Mouse (Mus musculus) limb, embryonic 14.5 days (tissue): Measurements from ENCODE around the gene Rrp15. TPM values are rescaled to one million over a fixed set of nuclear protein-coding genes. Genes with fewer than 3 reads are reported as not detected.
A peak's percentile ranks its signal among the peaks of the same experiment; 100 is the strongest.

ENCODE experiments used
- ATAC-seq: fragments of 200-750 bp; cut with Nextera tagmentation; 2 replicates; pipeline ENCODE4 v1.8.0; 2017; ENCODE audit warnings: low read depth, moderate number of reproducible peaks, moderate TSS enrichment; ENCODE audit not compliant: low FRiP score
- DNase-seq: peaks from one replicate; pipeline ENCODE4 v3.0.0-alpha.2; 2015; ENCODE audit warnings: low spot score
- H3K27ac ChIP-seq: fragments of 300-500 bp; sonication (generic); replicated peaks from 2 replicates; pipeline ENCODE4 v1.5.1; 2014; ENCODE audit warnings: low read depth, mild to moderate bottlenecking, low read length, moderate library complexity, mixed read lengths
- H3K27me3 ChIP-seq: fragments of 300-500 bp; sonication (generic); 2 replicates; pipeline ENCODE4 v1.6.1; 2014; ENCODE audit warnings: low read length, mixed read lengths; ENCODE audit not compliant: control insufficient read depth, insufficient read depth
- H3K36me3 ChIP-seq: fragments of 300-500 bp; sonication (generic); 2 replicates; pipeline ENCODE4 v1.6.1; 2014; ENCODE audit warnings: mild to moderate bottlenecking, low read length, moderate library complexity, mixed read lengths; ENCODE audit not compliant: control insufficient read depth, insufficient read depth
- H3K4me1 ChIP-seq: fragments of 300-500 bp; sonication (generic); 2 replicates; pipeline ENCODE4 v1.6.1; 2014; ENCODE audit warnings: antibody characterized with exemption, low read length, mixed read lengths; ENCODE audit not compliant: control insufficient read depth, insufficient read depth
- H3K4me2 ChIP-seq: fragments of 300-500 bp; sonication (generic); replicated peaks from 2 replicates; pipeline ENCODE4 v1.6.1; 2014; ENCODE audit warnings: low read depth, mild to moderate bottlenecking, low read length, moderate library complexity; ENCODE audit not compliant: severe bottlenecking
- H3K4me3 ChIP-seq: fragments of 300-500 bp; sonication (generic); replicated peaks from 2 replicates; pipeline ENCODE4 v1.5.1; 2014; ENCODE audit warnings: low read length
- H3K9ac ChIP-seq: fragments of 300-500 bp; sonication (generic); 2 replicates; pipeline ENCODE4 v1.6.1; 2014; ENCODE audit warnings: mild to moderate bottlenecking, low read depth, low read length, moderate library complexity; ENCODE audit not compliant: severe bottlenecking
- H3K9me3 ChIP-seq: fragments of 300-500 bp; sonication (generic); 2 replicates; pipeline ENCODE4 v1.6.1; 2016; ENCODE audit warnings: low read length; ENCODE audit not compliant: control insufficient read depth
- POLR2A ChIP-seq: fragments of 200-500 bp; IDR thresholded peaks from 2 replicates; pipeline ENCODE4 v1.8.0; 2012; ENCODE audit warnings: inconsistent platforms, mild to moderate bottlenecking, moderate library complexity, borderline replicate concordance; ENCODE audit not compliant: insufficient read depth, insufficient read length; ENCODE audit errors: extremely low read depth
- WGBS: fragments of 180-500 bp; shearing (Covaris S2); extraction: QIAGEN DNeasy Blood & Tissue Kit; methylation state at CpG from one replicate; pipeline ENCODE4 v1.1.7; 2014; 5-methylcytosine and 5-hydroxymethylcytosine counted together
- polyA plus RNA-seq, 2 experiments: library from polyadenylated mRNA; depleted of rRNA in 1 of 2; stranded (reverse) in 1 of 2; unstranded in 1 of 2; fragments of >200 nt; fragmentation: Nextera tagmentation in 1 of 2; extraction: Ambion mirVana in 1 of 2; gene quantifications; 2 replicates each; pipeline versions ENCODE4 v1.2.1 to v1.2.3; 2012 to 2014

Rrp15 gene
- polyA plus RNA-seq, 2 experiments = 40.0 to 62.6 TPM

DNA sequence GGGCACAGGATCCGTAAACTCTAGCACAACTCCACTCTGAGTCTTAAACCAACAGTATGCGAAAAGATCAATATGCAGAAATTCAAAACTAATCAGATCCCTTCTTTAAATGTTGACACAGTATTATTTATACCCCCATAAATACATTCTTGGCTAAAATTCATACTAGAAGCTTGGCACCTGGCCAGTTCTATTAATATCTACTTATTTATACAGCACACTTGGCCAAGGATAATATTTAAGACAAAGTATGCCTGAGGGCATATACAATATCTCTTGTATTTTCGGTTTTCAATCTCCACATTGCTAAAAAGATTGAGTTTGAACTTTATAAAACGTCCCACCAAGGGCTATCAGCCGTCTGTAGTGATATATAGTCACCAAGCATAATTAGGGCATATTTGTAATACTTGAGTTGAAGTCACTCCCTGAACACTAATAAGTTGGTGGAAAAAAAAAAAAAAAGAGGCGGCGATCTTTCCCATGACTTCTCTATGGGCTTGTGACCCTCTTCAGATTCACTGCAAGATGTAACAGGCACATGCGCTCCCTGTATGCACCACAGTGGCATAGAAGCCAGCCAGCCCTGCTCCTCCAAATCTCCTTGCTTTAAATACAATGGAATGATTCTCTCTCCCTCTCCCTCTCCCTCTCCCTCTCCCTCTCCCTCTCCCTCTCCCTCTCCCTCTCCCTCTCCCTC lies 47.8 kb downstream of the Rrp15 start:
- Histone ChIP-seq H3K27ac (no peak overlapping the region), H3K4me3 (peak overlapping the region; percentile 75; the same call in 1 of the 2 replicates), H3K27me3 (no peaks in the 10 kb centered on the region), H3K4me2 (peak overlapping the region; percentile 81), H3K9me3 (no peaks in the 10 kb centered on the region), H3K36me3 (0 out of 2 replicates have a peak, but pooled peaks cover 10% of the 10 kb centered on the region), H3K4me1 (peaks cover 28% of the 10 kb centered on the region), H3K9ac (no peak overlapping the region)
- TF ChIP-seq POLR2A = no peak
- DNase-seq (peak; percentile 79), ATAC-seq (no peak)
- 39% methylated on average over 8 of the region's 8 CpGs for WGBS

DNA sequence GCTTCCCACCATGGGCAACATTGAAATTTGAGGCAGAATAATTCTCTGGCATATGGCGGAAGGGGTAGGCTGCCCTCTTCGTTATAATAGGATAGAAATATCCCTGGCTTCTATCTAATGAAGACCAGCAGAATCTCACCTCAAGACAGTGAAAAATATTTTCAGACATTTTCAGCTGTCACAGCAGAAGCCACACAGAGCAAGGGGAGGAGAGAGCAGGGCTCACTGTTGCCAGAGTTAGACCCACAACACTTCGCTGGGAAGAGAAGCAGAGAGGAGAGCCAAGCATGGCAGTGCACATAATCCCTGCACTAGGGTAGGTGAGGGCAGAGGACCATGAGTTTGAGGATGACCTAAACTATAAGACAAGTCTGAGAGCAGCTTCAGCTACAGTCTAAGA lies 48.7 kb downstream of the Rrp15 start:
- H3K9ac ChIP-seq = no peak overlapping the region
- no peak for TF ChIP-seq POLR2A
- no peak for DNase-seq
- H3K4me2 ChIP-seq = peak overlapping the region; percentile 29; the same call in 1 of the 2 replicates
- H3K27ac ChIP-seq = no peak overlapping the region
- H3K9me3 ChIP-seq = no peaks in the 10 kb centered on the region
- peaks cover 30% of the 10 kb centered on the region for H3K4me1 ChIP-seq
- H3K4me3 ChIP-seq = peak overlapping the region; percentile 75; the same call in 1 of the 2 replicates
- ATAC-seq = no peak
- peaks cover 13% of the 10 kb centered on the region; the same call in 1 of the 2 replicates for H3K36me3 ChIP-seq
- WGBS = 85% methylated on average over 3 of the region's 3 CpGs
- H3K27me3 ChIP-seq = no peaks in the 10 kb centered on the region

DNA sequence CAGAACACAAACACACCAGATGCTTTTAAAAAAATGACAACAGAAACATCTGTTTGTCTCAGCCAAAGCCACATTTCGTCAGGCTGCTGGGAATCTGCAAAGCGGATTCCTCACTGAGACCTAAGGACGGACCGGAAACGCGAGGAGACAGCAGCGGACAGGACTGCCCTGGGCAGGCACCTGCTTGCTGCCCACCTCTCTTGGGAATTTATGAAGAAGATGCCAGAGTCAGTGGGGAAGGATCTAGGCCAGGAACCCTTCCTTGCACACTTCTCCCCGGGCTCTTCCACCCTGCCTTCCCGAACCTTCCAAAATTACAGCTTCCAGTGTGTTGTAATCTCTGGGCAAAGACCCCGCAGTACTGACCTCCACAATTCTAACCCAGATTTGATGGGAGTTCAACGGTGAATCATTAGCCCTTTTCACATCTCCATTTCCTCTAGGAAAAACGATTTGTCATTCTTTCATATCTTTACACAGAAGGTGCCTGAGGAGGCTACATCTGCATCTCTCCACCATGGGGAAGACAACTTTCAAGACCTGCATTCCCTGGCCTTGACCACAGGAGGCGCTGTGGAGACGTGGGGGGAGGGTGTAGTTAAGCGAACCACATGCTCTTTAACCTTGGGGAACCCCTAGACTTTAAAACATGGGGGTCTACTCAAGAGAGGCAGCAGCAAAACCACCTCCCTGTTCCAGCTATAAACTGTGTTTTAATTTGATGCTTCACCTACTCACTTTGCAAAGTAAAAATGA lies 50.4 kb downstream of the Rrp15 start:
- Histone ChIP-seq H3K9ac (no peak overlapping the region), H3K36me3 (peaks cover 18% of the 10 kb centered on the region; the same call in 1 of the 2 replicates), H3K9me3 (no peaks in the 10 kb centered on the region), H3K4me3 (no peak overlapping the region), H3K27me3 (no peaks in the 10 kb centered on the region), H3K4me1 (peaks cover 42% of the 10 kb centered on the region), H3K27ac (no peak overlapping the region), H3K4me2 (no peak overlapping the region)
- ATAC-seq = no peak
- WGBS = 74% methylated on average over 15 of the region's 15 CpGs
- DNase-seq = no peak
- no peak for TF ChIP-seq POLR2A

GRCm38 (mm10) chr1:186696231-186696630 lies 52.9 kb downstream of the Rrp15 start:
- peaks cover 21% of the 10 kb centered on the region; the same call in 1 of the 2 replicates for H3K36me3 ChIP-seq
- H3K4me1 ChIP-seq = peaks cover 41% of the 10 kb centered on the region
- no peaks in the 10 kb centered on the region for H3K27me3 ChIP-seq
- WGBS = 81% methylated on average over 9 of the region's 9 CpGs
- no peak overlapping the region for H3K9ac ChIP-seq
- no peak overlapping the region for H3K4me2 ChIP-seq
- DNase-seq (no peak), ATAC-seq (no peak)
- TF ChIP-seq POLR2A = no peak
- H3K4me3 ChIP-seq = no peak overlapping the region
- H3K27ac ChIP-seq = 0 out of 2 replicates have a peak overlapping the region, but pooled peaks have one; percentile 48
- H3K9me3 ChIP-seq = no peaks in the 10 kb centered on the region

DNA sequence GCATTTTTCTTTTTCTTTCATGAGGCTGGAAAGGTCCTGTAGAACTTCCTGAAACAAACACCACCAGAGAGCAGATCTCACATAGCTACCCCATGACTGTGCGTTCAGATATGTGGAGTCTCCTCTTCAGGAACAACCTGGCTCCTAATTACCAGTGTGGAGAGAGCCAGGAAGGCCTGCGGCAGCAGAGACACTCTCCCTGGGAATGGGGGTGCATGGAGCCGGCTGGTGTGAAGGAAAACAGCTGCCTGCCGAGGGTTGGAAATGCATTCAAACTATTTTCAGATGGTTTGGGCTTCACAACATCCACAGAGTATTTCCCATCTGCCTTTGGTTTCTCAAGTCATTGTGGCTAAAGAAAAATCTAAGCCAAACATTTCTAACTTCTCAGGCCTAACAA lies 53.8 kb downstream of the Rrp15 start:
- peaks cover 42% of the 10 kb centered on the region for H3K4me1 ChIP-seq
- H3K9ac ChIP-seq = no peak overlapping the region
- H3K4me2 ChIP-seq = no peak overlapping the region
- no peak overlapping the region for H3K4me3 ChIP-seq
- H3K9me3 ChIP-seq = no peaks in the 10 kb centered on the region
- no peaks in the 10 kb centered on the region for H3K27me3 ChIP-seq
- 25% methylated on average over 4 of the region's 4 CpGs for WGBS
- TF ChIP-seq POLR2A = no peak
- peak overlapping the region; percentile 48; the same call in 1 of the 2 replicates for H3K27ac ChIP-seq
- peak; percentile 33; the same call in 1 of the 2 replicates for ATAC-seq
- peaks cover 21% of the 10 kb centered on the region; the same call in 1 of the 2 replicates for H3K36me3 ChIP-seq
- peak; percentile 55 for DNase-seq
